ENCODE assay signal across 19 mouse cellular contexts in genomic region chr6:136113639-136114410, GRCm38 (mm10). TPM values are rescaled to one million over a fixed set of nuclear protein-coding genes. Genes with fewer than 3 reads are reported as not detected.
A peak's percentile ranks its signal among the peaks of the same experiment; 100 is the strongest.
DNase-seq lines count a peak whose midpoint lies in the region.
"Had no signal": no experiment of that assay in that cellular context is flagged by ENCODE, and none has a peak within 500 bp of the region (broad histone marks: within the 10 kb centered on the region; RNA-seq: fewer than 3 reads in every experiment).

No protein-coding gene starts in this region.

- peak; percentile 57 for DNase-seq in heart, adult 11 months
- DNase-seq in heart, postnatal 10 days: no peak
- DNase-seq in ES-CJ7 (ENCODE audit: low read depth, low spot score) (peak; percentile 74), R1 (ENCODE audit: low read depth, low spot score) (peak; percentile 21)
- no peak for DNase-seq in natural killer cell, adult 2 months (ENCODE audit: low spot score in 2 of 2)
- DNase-seq in kidney, adult 9 months: no peak
- DNase-seq: adrenal gland, adult 8-10 months; adrenal gland, postnatal 25 days; cerebellum, adult 11-12 months; cerebellum, adult 8-10 months; cerebellum, postnatal 10 days; cerebellum, postnatal 36 days; gastrocnemius, adult 2 months; gastrocnemius, postnatal 14 days; heart, adult 18-20 months; heart, postnatal 14 days; heart, postnatal 4 days; kidney, adult 11 months had no signal

- intact Hi-C loops in heart, postnatal 10 days (cut with DNase I): no loop called here

RNA-seq across cellular contexts. Expression of gene Grin2b, which starts 59.5 kb away (rescaled TPM):
- under 1 TPM in 1 of 2 experiments, not detected in 1; under 0.01 TPM for total RNA-seq in heart, postnatal 10 days (2021)
- total RNA-seq: MEL had no signal

Comparison
In these comparisons a context has a peak if more than half of its experiments do, and no peak if none do; other contexts are left out.
1. DNase-seq: peak in heart, adult 11 months (single experiment), ES-CJ7 (single experiment) and R1 (single experiment); none in heart, postnatal 10 days (0 of 2), natural killer cell, adult 2 months (0 of 2) and kidney, adult 9 months (single experiment).